Mouse (Mus musculus) heart, embryonic 15.5 days (tissue): ENCODE results near the gene Pla1a. TPM values are rescaled to one million over a fixed set of nuclear protein-coding genes. Genes with fewer than 3 reads are reported as not detected.

Source experiments
- ATAC-seq: fragments of 200-750 bp; cut with Nextera tagmentation; replicated peaks from 2 replicates; pipeline ENCODE4 v1.8.0; 2017; ENCODE audit warnings: low read depth, moderate TSS enrichment; ENCODE audit not compliant: insufficient number of reproducible peaks, insufficient read depth, low FRiP score
- H3K27ac ChIP-seq: fragments of 300-500 bp; sonication (generic); 2 replicates; pipeline ENCODE4 v1.5.1; 2015; ENCODE audit warnings: mild to moderate bottlenecking, inconsistent platforms
- H3K27me3 ChIP-seq: fragments of 300-500 bp; sonication (generic); 2 replicates; pipeline ENCODE4 v1.6.1; 2015; ENCODE audit warnings: inconsistent platforms
- H3K36me3 ChIP-seq: fragments of 300-500 bp; sonication (generic); 2 replicates; pipeline ENCODE4 v1.6.1; 2015; ENCODE audit warnings: mild to moderate bottlenecking, inconsistent platforms
- H3K4me1 ChIP-seq: fragments of 300-500 bp; sonication (generic); replicated peaks from 2 replicates; pipeline ENCODE4 v1.6.1; 2015; ENCODE audit warnings: inconsistent platforms
- H3K4me2 ChIP-seq: fragments of 300-500 bp; sonication (generic); 2 replicates; pipeline ENCODE4 v1.6.1; 2015; ENCODE audit warnings: inconsistent platforms, mild to moderate bottlenecking, moderate library complexity
- H3K4me3 ChIP-seq: fragments of 300-500 bp; sonication (generic); 2 replicates; pipeline ENCODE4 v1.5.1; 2015; ENCODE audit warnings: mild to moderate bottlenecking, inconsistent platforms
- H3K9ac ChIP-seq: fragments of 300-500 bp; sonication (generic); 2 replicates; pipeline ENCODE4 v1.6.1; 2015; ENCODE audit warnings: mild to moderate bottlenecking, inconsistent platforms
- H3K9me3 ChIP-seq: fragments of 300-500 bp; sonication (generic); replicated peaks from 2 replicates; pipeline ENCODE4 v1.6.1; 2016; ENCODE audit warnings: inconsistent platforms
- WGBS: fragments of 180-500 bp; shearing (Covaris S2); methylation state at CpG from one replicate; pipeline ENCODE4 v1.1.7; 2015; ENCODE audit warnings: mixed read lengths; 5-methylcytosine and 5-hydroxymethylcytosine counted together
- polyA plus RNA-seq: library from polyadenylated mRNA; unstranded; fragments of >200 nt; fragmentation: Nextera tagmentation; extraction: Ambion mirVana; gene quantifications from 2 replicates; pipeline ENCODE4 v1.2.1, GENCODE M21; 2015

Pla1a gene
- polyA plus RNA-seq, 1 experiment from 2014 or later, result 2.8 TPM

- Histone ChIP-seq H3K36me3 (peaks cover 5% of the 10 kb centered on the region), H3K27ac (peak overlapping the region; percentile 74), H3K9me3 (no peaks in the 10 kb centered on the region), H3K9ac (no peak overlapping the region), H3K4me2 (0 out of 2 replicates have a peak overlapping the region, but pooled peaks have one; percentile 2), H3K27me3 (no peaks in the 10 kb centered on the region), H3K4me1 (peaks cover 48% of the 10 kb centered on the region), H3K4me3 (no peak overlapping the region)
- no peak for ATAC-seq
- WGBS, result 30% methylated on average over 6 of the region's 6 CpGs
Measured at GRCm38 (mm10) chr16:38350939-38351338, 82.0 kb downstream of the Pla1a start.

GRCm38 (mm10) chr16:38350361-38350855 lies 82.5 kb downstream of the Pla1a start:
- ATAC-seq, result peak; percentile 85
- Histone ChIP-seq H3K9me3 (no peaks in the 10 kb centered on the region), H3K9ac (no peak overlapping the region), H3K4me2 (peak overlapping the region; percentile 12; the same call in 1 of the 2 replicates), H3K36me3 (peaks cover 5% of the 10 kb centered on the region), H3K27ac (peak overlapping the region; percentile 74), H3K27me3 (no peaks in the 10 kb centered on the region), H3K4me1 (peaks cover 51% of the 10 kb centered on the region), H3K4me3 (no peak overlapping the region)
- WGBS, result 20% methylated on average over 7 of the region's 7 CpGs

- Histone ChIP-seq H3K4me1 (peaks cover 53% of the 10 kb centered on the region), H3K27ac (peak overlapping the region; percentile 74), H3K36me3 (peaks cover 5% of the 10 kb centered on the region), H3K4me2 (no peak overlapping the region), H3K4me3 (no peak overlapping the region), H3K27me3 (no peaks in the 10 kb centered on the region), H3K9ac (no peak overlapping the region), H3K9me3 (no peaks in the 10 kb centered on the region)
- ATAC-seq, result no peak
- WGBS, result 85% methylated on average over 2 of the region's 2 CpGs
Measured at GRCm38 (mm10) chr16:38349881-38350280, 83.1 kb downstream of the Pla1a start.

- Histone ChIP-seq H3K4me1 (peaks cover 45% of the 10 kb centered on the region), H3K27ac (no peak overlapping the region), H3K36me3 (peaks cover 5% of the 10 kb centered on the region), H3K4me2 (peak overlapping the region; percentile 63; the same call in 1 of the 2 replicates), H3K9me3 (no peaks in the 10 kb centered on the region), H3K4me3 (no peak overlapping the region), H3K27me3 (no peaks in the 10 kb centered on the region), H3K9ac (no peak overlapping the region)
- no peak for ATAC-seq
- WGBS, result 68% methylated on average over 9 of the region's 9 CpGs
Measured at GRCm38 (mm10) chr16:38348217-38348761, 84.7 kb downstream of the Pla1a start.

- Histone ChIP-seq H3K4me2 (peak overlapping the region; percentile 63), H3K27me3 (no peaks in the 10 kb centered on the region), H3K9me3 (no peaks in the 10 kb centered on the region), H3K36me3 (peaks cover 5% of the 10 kb centered on the region), H3K4me3 (peak overlapping the region; percentile 85), H3K27ac (no peak overlapping the region; the same call in 1 of the 2 replicates), H3K4me1 (peaks cover 45% of the 10 kb centered on the region), H3K9ac (peak overlapping the region; percentile 91; the same call in 1 of the 2 replicates)
- 55% methylated on average over 6 of the region's 6 CpGs for WGBS
- ATAC-seq, result no peak
Measured at GRCm38 (mm10) chr16:38347588-38347987, 85.4 kb downstream of the Pla1a start.

- WGBS, result 2% methylated on average over 35 of the region's 35 CpGs
- Histone ChIP-seq H3K9me3 (no peaks in the 10 kb centered on the region), H3K36me3 (peaks cover 5% of the 10 kb centered on the region), H3K27ac (peak within 1 kb of the TSS; percentile 97), H3K4me2 (peak within 1 kb of the TSS; percentile 63), H3K9ac (peak within 1 kb of the TSS; percentile 91), H3K27me3 (no peaks in the 10 kb centered on the region), H3K4me3 (peak within 1 kb of the TSS; percentile 85), H3K4me1 (peaks cover 44% of the 10 kb centered on the region)
- peak; percentile 85 for ATAC-seq
Measured at GRCm38 (mm10) chr16:38346529-38347325, 86.2 kb downstream of the Pla1a start, which contains the start of the genes Cox17 and Gm21987. Gene Cox17 (plus strand): TSS chr16:38346991. Gene Gm21987 (plus strand): TSS chr16:38347040.

Other genes starting within 250 kb of the Pla1a start
- 0.06 TPM in 1 of 2 replicates, not detected in the other for gene Nr1i2, start 138.3 kb downstream of the Pla1a start, polyA plus RNA-seq
- gene Maats1, start 91.0 kb downstream of the Pla1a start, polyA plus RNA-seq, result 0.10 and 0.13 TPM in 2 replicates
- 224 and 350 TPM in 2 replicates for gene Cox17, start 86.2 kb downstream of the Pla1a start, polyA plus RNA-seq
- 3.2 and 4.1 TPM in 2 replicates for gene Gm21987, start 86.1 kb downstream of the Pla1a start, polyA plus RNA-seq
- 327 and 350 TPM in 2 replicates for gene Popdc2, start 70.9 kb downstream of the Pla1a start, polyA plus RNA-seq
- 81.1 and 87.5 TPM in 2 replicates for gene Adprh, start 19.6 kb upstream of the Pla1a start, polyA plus RNA-seq
- 0.53 and 0.61 TPM in 2 replicates for gene Cd80, start 22.4 kb upstream of the Pla1a start, polyA plus RNA-seq
- gene Timmdc1, start 89.5 kb upstream of the Pla1a start, polyA plus RNA-seq, result 31.9 and 38.1 TPM in 2 replicates
- 24.0 and 29.9 TPM in 2 replicates for gene Poglut1, start 117.1 kb upstream of the Pla1a start, polyA plus RNA-seq
- 50.5 and 72.2 TPM in 2 replicates for gene Tmem39a, start 125.6 kb upstream of the Pla1a start, polyA plus RNA-seq